ENCODE assay signal across 8 mouse cellular contexts in the genomic region with DNA sequence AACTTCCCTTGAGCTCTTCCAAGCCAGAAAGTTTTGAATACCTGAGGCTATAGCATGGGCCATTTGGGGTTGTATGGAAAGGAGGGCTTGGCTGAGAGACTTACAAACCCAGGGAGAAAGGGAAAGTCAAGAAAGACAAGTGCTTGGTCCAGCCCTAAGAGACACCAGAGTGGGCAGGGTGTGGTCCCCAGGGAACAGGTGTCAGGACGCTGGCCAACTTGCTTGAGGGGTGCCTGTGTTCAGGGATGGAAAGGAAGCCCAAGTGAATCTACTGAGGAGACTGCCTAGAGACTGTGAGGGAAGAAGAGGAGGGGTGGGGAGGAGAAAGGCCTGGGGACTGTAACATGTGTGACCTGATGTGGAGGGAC.
DNase-seq lines count a peak whose midpoint lies in the region; ATAC-seq and TF ChIP-seq lines count a peak whose summit lies in the region.

No protein-coding gene starts in this region.

- no peak for TF ChIP-seq POLR2A in cerebellum, adult 2 months (IDR thresholded peaks at IDR 0.05; ENCODE audit: borderline replicate concordance, insufficient read depth, low read length)

- no peak for DNase-seq in lung, postnatal 36 days
- no peak for DNase-seq in forebrain, embryonic 11.5 days (ENCODE audit: low spot score)
- no peak for DNase-seq in limb, embryonic 11.5 days (ENCODE audit: low spot score)
- no peak for DNase-seq in left cerebral cortex, adult 18-20 months (ENCODE audit: low spot score in 2 of 2)
- DNase-seq in cerebellum, adult 2 months: no peak
- DNase-seq in thymus, postnatal 25 days: no peak

- WGBS in lung, embryonic 16.5 days: 11% methylated on average over 1 of the region's 1 CpGs
- 40% methylated on average over 1 of the region's 1 CpGs for WGBS in forebrain, embryonic 11.5 days
- WGBS in limb, embryonic 11.5 days: 14% methylated on average over 1 of the region's 1 CpGs
- WGBS in neural tube, embryonic 15.5 days: 33% methylated on average over 1 of the region's 1 CpGs
- 5% methylated on average over 1 of the region's 1 CpGs for WGBS in cerebellum, adult 2 months

- H3K27me3 ChIP-seq in lung, embryonic 16.5 days (ENCODE audit: control insufficient read depth, insufficient read depth, low read depth, low read length): peaks cover 20% of the 10 kb centered on the region
- H3K27me3 ChIP-seq in forebrain, embryonic 11.5 days (ENCODE audit: control insufficient read depth, insufficient read depth, low read length): peaks cover 21% of the 10 kb centered on the region
- H3K27me3 ChIP-seq in limb, embryonic 11.5 days (ENCODE audit: control insufficient read depth, insufficient read depth, low read length): peaks cover 36% of the 10 kb centered on the region
- peaks cover 70% of the 10 kb centered on the region for H3K27me3 ChIP-seq in neural tube, embryonic 15.5 days (replicated peaks)
- H3K27me3 ChIP-seq in cerebellum, adult 2 months (ENCODE audit: control insufficient read depth, insufficient read depth, low read length): no peaks in the 10 kb centered on the region; the same call in 1 of the 2 replicates

- H3K9me3 ChIP-seq in lung, embryonic 16.5 days (ENCODE audit: control insufficient read depth, low read length): no peaks in the 10 kb centered on the region
- no peaks in the 10 kb centered on the region for H3K9me3 ChIP-seq in forebrain, embryonic 11.5 days (ENCODE audit: control insufficient read depth, low read length)
- H3K9me3 ChIP-seq in limb, embryonic 11.5 days (ENCODE audit: control insufficient read depth, low read length): no peaks in the 10 kb centered on the region
- H3K9me3 ChIP-seq in neural tube, embryonic 15.5 days (replicated peaks): no peaks in the 10 kb centered on the region

- peak overlapping the region; percentile 71; the same call in 1 of the 2 replicates for H3K9ac ChIP-seq in lung, embryonic 16.5 days (ENCODE audit: low read length)
- H3K9ac ChIP-seq in forebrain, embryonic 11.5 days (ENCODE audit: low read length): peak overlapping the region; percentile 57
- H3K9ac ChIP-seq in limb, embryonic 11.5 days (ENCODE audit: low read length): no peak overlapping the region
- H3K9ac ChIP-seq in neural tube, embryonic 15.5 days (replicated peaks): peak overlapping the region; percentile 51; the same call in 1 of the 2 replicates

- H3K27ac ChIP-seq in lung, embryonic 16.5 days (ENCODE audit: low read length): peak overlapping the region; percentile 26
- no peak overlapping the region for H3K27ac ChIP-seq in forebrain, embryonic 11.5 days (ENCODE audit: low read depth, low read length)
- H3K27ac ChIP-seq in limb, embryonic 11.5 days (replicated peaks; ENCODE audit: low read depth, low read length): no peak overlapping the region
- peak overlapping the region; percentile 70; the same call in 1 of the 2 replicates for H3K27ac ChIP-seq in neural tube, embryonic 15.5 days (replicated peaks)
- H3K27ac ChIP-seq in cerebellum, adult 2 months (ENCODE audit: insufficient read depth, low read length): no peak overlapping the region

- no peak for TF ChIP-seq CTCF in cerebellum, adult 2 months (IDR thresholded peaks at IDR 0.05; ENCODE audit: borderline replicate concordance, insufficient read depth, low read depth, low read length)

- peak; percentile 6 for ATAC-seq in lung, embryonic 16.5 days (ENCODE audit: low read depth)
- ATAC-seq in forebrain, embryonic 11.5 days (replicated peaks; ENCODE audit: low FRiP score): peak; percentile 31
- ATAC-seq in limb, embryonic 11.5 days (ENCODE audit: insufficient number of reproducible peaks, low FRiP score, low TSS enrichment, low read depth): no peak
- no peak for ATAC-seq in neural tube, embryonic 15.5 days (ENCODE audit: low FRiP score)

- peaks cover 5% of the 10 kb centered on the region; the same call in 1 of the 2 replicates for H3K4me1 ChIP-seq in lung, embryonic 16.5 days (replicated peaks; ENCODE audit: control insufficient read depth, insufficient read depth, low read length)
- H3K4me1 ChIP-seq in forebrain, embryonic 11.5 days (replicated peaks; ENCODE audit: control insufficient read depth, insufficient read depth, low read length): peaks cover 2% of the 10 kb centered on the region; the same call in 1 of the 2 replicates
- H3K4me1 ChIP-seq in limb, embryonic 11.5 days (ENCODE audit: control insufficient read depth, insufficient read depth, low read length): peaks cover 22% of the 10 kb centered on the region; the same call in 1 of the 2 replicates
- peaks cover 43% of the 10 kb centered on the region for H3K4me1 ChIP-seq in neural tube, embryonic 15.5 days
- peaks cover 5% of the 10 kb centered on the region for H3K4me1 ChIP-seq in cerebellum, adult 2 months (ENCODE audit: control insufficient read depth, insufficient read depth, low read length)

- H3K36me3 ChIP-seq in lung, embryonic 16.5 days (ENCODE audit: control insufficient read depth, insufficient read depth, low read length): no peaks in the 10 kb centered on the region
- H3K36me3 ChIP-seq in forebrain, embryonic 11.5 days (ENCODE audit: control insufficient read depth, insufficient read depth, low read length): no peaks in the 10 kb centered on the region
- H3K36me3 ChIP-seq in limb, embryonic 11.5 days (ENCODE audit: control insufficient read depth, insufficient read depth, low read length): no peaks in the 10 kb centered on the region
- H3K36me3 ChIP-seq in neural tube, embryonic 15.5 days: no peaks in the 10 kb centered on the region

- peak overlapping the region; percentile 97 for H3K4me2 ChIP-seq in lung, embryonic 16.5 days (ENCODE audit: low read depth, low read length)
- H3K4me2 ChIP-seq in forebrain, embryonic 11.5 days (ENCODE audit: low read depth, low read length, severe bottlenecking): peak overlapping the region; percentile 100
- peak overlapping the region; percentile 78 for H3K4me2 ChIP-seq in limb, embryonic 11.5 days (ENCODE audit: low read depth, severe bottlenecking)
- peak overlapping the region; percentile 99 for H3K4me2 ChIP-seq in neural tube, embryonic 15.5 days

- H3K4me3 ChIP-seq in lung, embryonic 16.5 days (ENCODE audit: low read length): peak overlapping the region; percentile 77
- H3K4me3 ChIP-seq in forebrain, embryonic 11.5 days (ENCODE audit: low read depth, low read length): peak overlapping the region; percentile 59
- peak overlapping the region; percentile 60 for H3K4me3 ChIP-seq in limb, embryonic 11.5 days (ENCODE audit: low read depth, low read length)
- peak overlapping the region; percentile 64 for H3K4me3 ChIP-seq in neural tube, embryonic 15.5 days (replicated peaks)
- H3K4me3 ChIP-seq in cerebellum, adult 2 months (replicated peaks; ENCODE audit: insufficient read depth, low read depth, low read length): no peak overlapping the region

Comparison
In these comparisons a context has a peak if more than half of its experiments do, and no peak if none do; other contexts are left out.
1. ATAC-seq: peak in lung, embryonic 16.5 days (single experiment) and forebrain, embryonic 11.5 days (single experiment); none in limb, embryonic 11.5 days (single experiment) and neural tube, embryonic 15.5 days (single experiment).
2. H3K27ac ChIP-seq: peak in lung, embryonic 16.5 days (single experiment) and neural tube, embryonic 15.5 days (single experiment); none in forebrain, embryonic 11.5 days (single experiment), limb, embryonic 11.5 days (single experiment) and cerebellum, adult 2 months (single experiment).
3. Peak in every context shown above with its lines, with median percentiles within 50 percentile points of each other: H3K4me2 ChIP-seq.